ENCODE assay signal across 9 mouse cellular contexts in the genomic region with DNA sequence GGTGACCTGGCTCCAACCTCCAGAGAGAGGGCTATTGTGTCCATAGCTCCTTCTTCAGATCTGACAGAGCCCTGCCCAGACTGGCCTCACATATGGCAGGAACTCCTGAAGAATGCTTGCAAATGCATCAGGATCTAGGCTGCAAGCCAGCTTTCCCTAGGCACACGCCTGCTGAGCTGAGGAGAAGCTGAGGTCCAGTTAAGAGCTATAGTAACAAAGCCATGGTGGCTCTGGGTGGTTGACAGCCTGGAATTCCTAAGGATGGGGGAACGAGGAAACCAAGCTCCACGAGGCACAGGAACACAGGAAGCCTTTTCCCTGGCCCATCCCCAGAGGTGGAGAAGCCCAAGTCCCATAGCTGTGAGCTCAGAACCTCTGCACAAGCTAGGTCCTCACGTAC. TPM values are rescaled to one million over a fixed set of nuclear protein-coding genes. Genes with fewer than 3 reads are reported as not detected.
DNase-seq lines count a peak whose midpoint lies in the region; ATAC-seq and TF ChIP-seq lines count a peak whose summit lies in the region.
"Had no signal": no experiment of that assay in that cellular context is flagged by ENCODE, and none has a peak within 500 bp of the region (broad histone marks: within the 10 kb centered on the region; RNA-seq: fewer than 3 reads in every experiment).

No protein-coding gene starts in this region.

- 11% methylated on average over 4 of the region's 4 CpGs for WGBS in lung, postnatal 0 days
- WGBS in embryonic facial prominence, embryonic 14.5 days = 23% methylated on average over 4 of the region's 4 CpGs
- 25% methylated on average over 4 of the region's 4 CpGs for WGBS in stomach, embryonic 15.5 days

- TF ChIP-seq EP300 in lung, postnatal 0 days (IDR thresholded peaks at IDR 0.05) = 0 out of 2 replicates have a peak, but pooled peaks have one; percentile 12

- no peak overlapping the region for H3K4me2 ChIP-seq in lung, postnatal 0 days (replicated peaks; ENCODE audit: low read depth, low read length)
- H3K4me2 ChIP-seq in embryonic facial prominence, embryonic 14.5 days (ENCODE audit: low read depth, low read length) = no peak overlapping the region
- no peak overlapping the region for H3K4me2 ChIP-seq in stomach, embryonic 15.5 days

- peak overlapping the region; percentile 49; the same call in 1 of the 2 replicates for H3K27ac ChIP-seq in lung, postnatal 0 days (ENCODE audit: low read length)
- peak overlapping the region; percentile 67 for H3K27ac ChIP-seq in embryonic facial prominence, embryonic 14.5 days (replicated peaks; ENCODE audit: low read depth, low read length)
- peak overlapping the region; percentile 79 for H3K27ac ChIP-seq in stomach, embryonic 15.5 days

- H3K36me3 ChIP-seq in lung, postnatal 0 days (ENCODE audit: insufficient read depth, low read length) = peaks cover 9% of the 10 kb centered on the region; the same call in 1 of the 2 replicates
- peaks cover 31% of the 10 kb centered on the region for H3K36me3 ChIP-seq in embryonic facial prominence, embryonic 14.5 days (ENCODE audit: control insufficient read depth, insufficient read depth, low read length)
- peaks cover 14% of the 10 kb centered on the region for H3K36me3 ChIP-seq in stomach, embryonic 15.5 days

- no peak overlapping the region for H3K9ac ChIP-seq in lung, postnatal 0 days (replicated peaks; ENCODE audit: low read depth)
- H3K9ac ChIP-seq in embryonic facial prominence, embryonic 14.5 days (ENCODE audit: low read depth, low read length) = peak overlapping the region; percentile 34; the same call in 1 of the 2 replicates
- H3K9ac ChIP-seq in stomach, embryonic 15.5 days = no peak overlapping the region

- peak; percentile 85 for DNase-seq in lung, postnatal 0 days (ENCODE audit: low spot score)
- no peak for DNase-seq in lung, adult 18-20 months
- DNase-seq in embryonic facial prominence, embryonic 14.5 days (ENCODE audit: low spot score) = peak; percentile 85
- peak; percentile 62 for DNase-seq in kidney, postnatal 14 days
- DNase-seq in T-cell, adult 2 months (ENCODE audit: low spot score) = no peak
- no peak for DNase-seq in ovary, postnatal 10 days (ENCODE audit: low spot score)
- no peak for DNase-seq in frontal cortex, postnatal 14 days (ENCODE audit: low spot score in 2 of 2)
- DNase-seq: adrenal gland, postnatal 36 days had no signal

- no peak overlapping the region for H3K4me3 ChIP-seq in lung, postnatal 0 days (ENCODE audit: low read depth, low read length)
- no peak overlapping the region for H3K4me3 ChIP-seq in embryonic facial prominence, embryonic 14.5 days (ENCODE audit: low read depth, low read length)
- H3K4me3 ChIP-seq in stomach, embryonic 15.5 days (replicated peaks) = no peak overlapping the region

- TF ChIP-seq CTCF in lung, postnatal 0 days (IDR thresholded peaks at IDR 0.05) = no peak

- H3K9me3 ChIP-seq in lung, postnatal 0 days (ENCODE audit: low read length) = no peaks in the 10 kb centered on the region
- H3K9me3 ChIP-seq in embryonic facial prominence, embryonic 14.5 days (ENCODE audit: control insufficient read depth, low read length) = no peaks in the 10 kb centered on the region
- no peaks in the 10 kb centered on the region for H3K9me3 ChIP-seq in stomach, embryonic 15.5 days

- peak; percentile 81 for ATAC-seq in lung, postnatal 0 days
- ATAC-seq in embryonic facial prominence, embryonic 14.5 days (ENCODE audit: low read depth) = peak; percentile 53; the same call in 1 of the 2 replicates
- peak; percentile 21; the same call in 1 of the 2 replicates for ATAC-seq in stomach, embryonic 15.5 days (ENCODE audit: insufficient read depth, low FRiP score, low read depth)

- H3K4me1 ChIP-seq in lung, postnatal 0 days (ENCODE audit: insufficient read depth, low read depth, low read length) = peaks cover 20% of the 10 kb centered on the region; the same call in 1 of the 2 replicates
- H3K4me1 ChIP-seq in embryonic facial prominence, embryonic 14.5 days (ENCODE audit: control insufficient read depth, insufficient read depth, low read length) = peaks cover 29% of the 10 kb centered on the region
- H3K4me1 ChIP-seq in stomach, embryonic 15.5 days = peaks cover 32% of the 10 kb centered on the region

- H3K27me3 ChIP-seq in lung, postnatal 0 days (replicated peaks; ENCODE audit: insufficient read depth, low read length) = no peaks in the 10 kb centered on the region
- no peaks in the 10 kb centered on the region for H3K27me3 ChIP-seq in embryonic facial prominence, embryonic 14.5 days (replicated peaks; ENCODE audit: control insufficient read depth, insufficient read depth, low read length)
- H3K27me3 ChIP-seq in stomach, embryonic 15.5 days (replicated peaks) = no peaks in the 10 kb centered on the region

RNA-seq across cellular contexts. Expression of a gene that starts 10.6 kb away (rescaled TPM):
- 25.2 and 26.0 TPM in 2 replicates for polyA plus RNA-seq in lung, postnatal 0 days (2015; fragmentation: Nextera tagmentation; extraction: Ambion mirVana)
- 45.5 and 46.4 TPM in 2 replicates for polyA plus RNA-seq in embryonic facial prominence, embryonic 14.5 days (2014; fragmentation: Nextera tagmentation; extraction: Ambion mirVana)
- 25.1 and 26.5 TPM in 2 replicates for polyA plus RNA-seq in stomach, embryonic 15.5 days (2015; fragmentation: Nextera tagmentation; extraction: Ambion mirVana)

Comparison
In these comparisons a context has a peak if more than half of its experiments do, and no peak if none do; other contexts are left out.
1. DNase-seq: peak in lung, postnatal 0 days (single experiment), embryonic facial prominence, embryonic 14.5 days (single experiment) and kidney, postnatal 14 days (single experiment); none in lung, adult 18-20 months (0 of 2), T-cell, adult 2 months (single experiment), ovary, postnatal 10 days (single experiment) and frontal cortex, postnatal 14 days (0 of 2).
2. ATAC-seq: peak in every context shown above with its lines; median percentile 81 in lung, postnatal 0 days; 53 in embryonic facial prominence, embryonic 14.5 days; 21 in stomach, embryonic 15.5 days.
3. Peak in every context shown above with its lines, with median percentiles within 50 percentile points of each other: H3K27ac ChIP-seq.